In genomic region chr8:122274651-122275391, GRCm38 (mm10) we compare ENCODE assay signal across 18 mouse cellular contexts. TPM values are rescaled to one million over a fixed set of nuclear protein-coding genes. Genes with fewer than 3 reads are reported as not detected.
DNase-seq lines count a peak whose midpoint lies in the region; ATAC-seq lines count a peak whose summit lies in the region.
"Had no signal": no experiment of that assay in that cellular context is flagged by ENCODE, and none has a peak within 500 bp of the region (broad histone marks: within the 10 kb centered on the region; RNA-seq: fewer than 3 reads in every experiment).

No protein-coding gene starts in this region.

- peak overlapping the region; percentile 21; the same call in 1 of the 2 replicates for H3K9ac ChIP-seq in heart, embryonic 14.5 days (ENCODE audit: low read length)
- H3K9ac ChIP-seq in liver, embryonic 15.5 days = 0 out of 2 replicates have a peak overlapping the region, but pooled peaks have one; percentile 11
- H3K9ac ChIP-seq: embryonic facial prominence, embryonic 12.5 days; forebrain, postnatal 0 days; limb, embryonic 13.5 days; stomach, embryonic 15.5 days had no signal

- intact Hi-C loops in heart, postnatal 25 days (cut with DNase I) = loop anchor here (5.0 kb wide), 1 partner anchor 167 kb away; the partner anchor contains the start of gene Mvd
- intact Hi-C loops in left cerebral cortex, postnatal 10 days (cut with DNase I) = loop anchor here (5.0 kb wide), 1 partner anchor 298 kb away; no protein-coding TSS in a partner anchor

- peaks cover 13% of the 10 kb centered on the region for H3K27me3 ChIP-seq in heart, embryonic 14.5 days (ENCODE audit: control insufficient read depth, insufficient read depth, low read length)
- peaks cover 28% of the 10 kb centered on the region for H3K27me3 ChIP-seq in liver, embryonic 15.5 days

- H3K27ac ChIP-seq in heart, embryonic 14.5 days (replicated peaks in 1 of 2; ENCODE audit: control insufficient read depth in 1 of 2, insufficient read depth in 1 of 2, low read depth in 2 of 2, low read length in 2 of 2) = 0 out of 4 replicates have a peak overlapping the region, but pooled peaks of 1 of the 2 experiments have one; percentile 6
- H3K27ac ChIP-seq in liver, embryonic 15.5 days (replicated peaks) = 0 out of 2 replicates have a peak overlapping the region, but pooled peaks have one; percentile 68
- H3K27ac ChIP-seq: embryonic facial prominence, embryonic 12.5 days; gastrocnemius, adult 2 months; limb, embryonic 13.5 days; stomach, embryonic 15.5 days had no signal

- no peak; the same call in 1 of the 2 replicates for ATAC-seq in heart, embryonic 14.5 days (ENCODE audit: insufficient number of reproducible peaks, insufficient read depth, low FRiP score, low read depth)
- ATAC-seq in liver, embryonic 15.5 days (ENCODE audit: insufficient read depth) = no peak
- ATAC-seq: forebrain, postnatal 0 days; midbrain, embryonic 16.5 days had no signal

- 64% methylated on average over 11 of the region's 11 CpGs for WGBS in heart, embryonic 14.5 days
- 55% methylated on average over 11 of the region's 11 CpGs for WGBS in liver, embryonic 15.5 days (ENCODE audit: insufficient replicate concordance)

- no peaks in the 10 kb centered on the region for H3K36me3 ChIP-seq in heart, embryonic 14.5 days (ENCODE audit: control insufficient read depth, insufficient read depth, low read length)
- H3K36me3 ChIP-seq in liver, embryonic 15.5 days (replicated peaks) = no peaks in the 10 kb centered on the region
- H3K36me3 ChIP-seq: embryonic facial prominence, embryonic 12.5 days; limb, embryonic 13.5 days; stomach, embryonic 15.5 days had no signal

- no peak overlapping the region for H3K4me3 ChIP-seq in heart, embryonic 14.5 days (ENCODE audit: control insufficient read depth in 1 of 2, insufficient read depth in 1 of 2, low read depth in 1 of 2, low read length in 2 of 2)
- no peak overlapping the region for H3K4me3 ChIP-seq in liver, embryonic 15.5 days (replicated peaks)
- H3K4me3 ChIP-seq: embryonic facial prominence, embryonic 12.5 days; gastrocnemius, adult 2 months; limb, embryonic 13.5 days; stomach, embryonic 15.5 days had no signal

- peaks cover 10 to 11% of the 10 kb centered on the region in 2 experiments for H3K4me1 ChIP-seq in heart, embryonic 14.5 days (ENCODE audit: control insufficient read depth in 2 of 2, insufficient read depth in 2 of 2, low read length in 2 of 2)
- H3K4me1 ChIP-seq in liver, embryonic 15.5 days (replicated peaks) = peaks cover 69% of the 10 kb centered on the region

- no peak overlapping the region for H3K4me2 ChIP-seq in heart, embryonic 14.5 days (ENCODE audit: low read length)
- no peak overlapping the region; the same call in 1 of the 2 replicates for H3K4me2 ChIP-seq in liver, embryonic 15.5 days
- H3K4me2 ChIP-seq: embryonic facial prominence, embryonic 12.5 days; limb, embryonic 13.5 days; stomach, embryonic 15.5 days had no signal

- H3K9me3 ChIP-seq in heart, embryonic 14.5 days (ENCODE audit: control insufficient read depth, low read length) = no peaks in the 10 kb centered on the region
- H3K9me3 ChIP-seq in liver, embryonic 15.5 days (replicated peaks) = no peaks in the 10 kb centered on the region
- H3K9me3 ChIP-seq: embryonic facial prominence, embryonic 12.5 days; limb, embryonic 13.5 days; stomach, embryonic 15.5 days had no signal

- DNase-seq in adrenal gland, adult (ENCODE audit: inconsistent age in 2 of 2, low spot score in 1 of 2) = peak; percentile 69 to 77
- no peak for DNase-seq in adrenal gland, postnatal 4 days (ENCODE audit: low spot score in 2 of 2)
- no peak for DNase-seq in heart, postnatal 25 days (ENCODE audit: low spot score)
- peak; percentile 71 for DNase-seq in adrenal gland, postnatal 14 days
- DNase-seq in left cerebral cortex, postnatal 10 days (ENCODE audit: extremely low spot score in 1 of 2, low spot score in 2 of 2) = no peak
- DNase-seq in frontal cortex, adult 2 months (ENCODE audit: extremely low spot score in 1 of 2, low spot score in 1 of 2) = no peak
- DNase-seq: forebrain, postnatal 0 days; gastrocnemius, adult 2 months; kidney, adult 8-10 months; kidney, postnatal 36 days; layer of hippocampus, adult 9-11 months; thymus, adult 2 months had no signal

RNA-seq across cellular contexts. Expression of gene Zfpm1, which starts 7.1 kb away (rescaled TPM):
- 10 to 100 TPM; 32.9 to 42.5 TPM for total RNA-seq in adrenal gland, postnatal 4 days (2021)
- 4.4 and 6.1 TPM in 2 replicates for polyA plus RNA-seq in heart, embryonic 14.5 days (2014; fragmentation: Nextera tagmentation; extraction: Ambion mirVana)
- 10 to 100 TPM; 21.3 to 22.6 TPM for total RNA-seq in heart, postnatal 25 days (2021)
- total RNA-seq in adrenal gland, postnatal 14 days (2021) = 23.6 and 24.6 TPM in 2 replicates
- polyA plus RNA-seq in liver, embryonic 15.5 days (2015; fragmentation: Nextera tagmentation; extraction: Ambion mirVana) = 12.0 and 14.9 TPM in 2 replicates
- 10 to 100 TPM; 14.1 to 15.6 TPM for total RNA-seq in left cerebral cortex, postnatal 10 days (2021)
- 26.0 and 36.1 TPM in 2 replicates for polyA plus RNA-seq in frontal cortex, adult 2 months (2012; rRNA removed)

Comparison
In these comparisons a context has a peak if more than half of its experiments do, and no peak if none do; other contexts are left out.
1. DNase-seq: peak in adrenal gland, adult (2 of 2) and adrenal gland, postnatal 14 days (single experiment); none in adrenal gland, postnatal 4 days (0 of 2), heart, postnatal 25 days (single experiment), left cerebral cortex, postnatal 10 days (0 of 2) and frontal cortex, adult 2 months (0 of 2).